In genomic region chr2:181584411-181584942, GRCm38 (mm10) we compare ENCODE assay signal across 8 mouse cellular contexts. TPM values are rescaled to one million over a fixed set of nuclear protein-coding genes. Genes with fewer than 3 reads are reported as not detected.
DNase-seq lines count a peak whose midpoint lies in the region; ATAC-seq and TF ChIP-seq lines count a peak whose summit lies in the region.

Gene Uckl1, minus strand, starts transcription at chr2:181584892.

- no peak within 1 kb of the TSS for H3K27ac ChIP-seq in kidney, embryonic 14.5 days (ENCODE audit: low read depth, low read length)
- no peak within 1 kb of the TSS for H3K27ac ChIP-seq in forebrain, embryonic 12.5 days
- no peak within 1 kb of the TSS for H3K27ac ChIP-seq in limb, embryonic 11.5 days (replicated peaks; ENCODE audit: low read depth, low read length)
- H3K27ac ChIP-seq in neural tube, embryonic 12.5 days = no peak within 1 kb of the TSS

- intact Hi-C loops in heart, postnatal 25 days (cut with DNase I) = loop anchor here (5.0 kb wide), 1 partner anchor 172 kb away; no protein-coding TSS in a partner anchor

- WGBS in kidney, embryonic 14.5 days = 96% methylated on average over 4 of the region's 4 CpGs
- 93% methylated on average over 4 of the region's 4 CpGs for WGBS in forebrain, embryonic 12.5 days
- WGBS in limb, embryonic 11.5 days = 85% methylated on average over 4 of the region's 4 CpGs
- 90% methylated on average over 4 of the region's 4 CpGs for WGBS in neural tube, embryonic 12.5 days

- peaks cover 13% of the 10 kb centered on the region for H3K4me1 ChIP-seq in kidney, embryonic 14.5 days (ENCODE audit: control insufficient read depth, insufficient read depth, low read length)
- H3K4me1 ChIP-seq in G1E (ENCODE audit: insufficient read depth, low read depth, low read length) = peaks cover 56% of the 10 kb centered on the region
- H3K4me1 ChIP-seq in forebrain, embryonic 12.5 days = peaks cover 11% of the 10 kb centered on the region
- peaks cover 3% of the 10 kb centered on the region; the same call in 1 of the 2 replicates for H3K4me1 ChIP-seq in limb, embryonic 11.5 days (ENCODE audit: control insufficient read depth, insufficient read depth, low read length)
- H3K4me1 ChIP-seq in neural tube, embryonic 12.5 days = peaks cover 13% of the 10 kb centered on the region

- no peak for ATAC-seq in kidney, embryonic 14.5 days (ENCODE audit: low FRiP score, low TSS enrichment)
- ATAC-seq in G1E (ENCODE audit: extremely low read depth, insufficient number of reproducible peaks, low FRiP score, poor library complexity, severe bottlenecking) = no peak
- ATAC-seq in forebrain, embryonic 12.5 days (ENCODE audit: low FRiP score) = no peak
- no peak for ATAC-seq in limb, embryonic 11.5 days (ENCODE audit: insufficient number of reproducible peaks, low FRiP score, low TSS enrichment, low read depth)
- ATAC-seq in neural tube, embryonic 12.5 days (ENCODE audit: low FRiP score, low read depth) = no peak

- peaks cover 56% of the 10 kb centered on the region for H3K36me3 ChIP-seq in kidney, embryonic 14.5 days (ENCODE audit: control insufficient read depth, insufficient read depth, low read length)
- peaks cover 80% of the 10 kb centered on the region for H3K36me3 ChIP-seq in G1E (replicated peaks)
- H3K36me3 ChIP-seq in forebrain, embryonic 12.5 days (replicated peaks) = peaks cover 65% of the 10 kb centered on the region
- peaks cover 32% of the 10 kb centered on the region for H3K36me3 ChIP-seq in limb, embryonic 11.5 days (ENCODE audit: control insufficient read depth, insufficient read depth, low read length)
- peaks cover 59% of the 10 kb centered on the region for H3K36me3 ChIP-seq in neural tube, embryonic 12.5 days

- H3K9ac ChIP-seq in kidney, embryonic 14.5 days (ENCODE audit: low read depth, low read length) = no peak within 1 kb of the TSS
- no peak within 1 kb of the TSS for H3K9ac ChIP-seq in forebrain, embryonic 12.5 days
- no peak within 1 kb of the TSS for H3K9ac ChIP-seq in limb, embryonic 11.5 days (ENCODE audit: low read length)
- H3K9ac ChIP-seq in neural tube, embryonic 12.5 days = no peak within 1 kb of the TSS

- TF ChIP-seq CTCF in G1E (IDR thresholded peaks at IDR 0.05; ENCODE audit: low read depth, low read length) = no peak

- H3K4me2 ChIP-seq in kidney, embryonic 14.5 days (replicated peaks; ENCODE audit: low read depth, low read length) = no peak within 1 kb of the TSS
- no peak within 1 kb of the TSS for H3K4me2 ChIP-seq in forebrain, embryonic 12.5 days
- H3K4me2 ChIP-seq in limb, embryonic 11.5 days (ENCODE audit: low read depth, severe bottlenecking) = no peak within 1 kb of the TSS
- no peak within 1 kb of the TSS for H3K4me2 ChIP-seq in neural tube, embryonic 12.5 days (replicated peaks)

- no peaks in the 10 kb centered on the region for H3K9me3 ChIP-seq in kidney, embryonic 14.5 days (ENCODE audit: control insufficient read depth, low read length)
- H3K9me3 ChIP-seq in G1E (replicated peaks) = no peaks in the 10 kb centered on the region
- no peaks in the 10 kb centered on the region for H3K9me3 ChIP-seq in forebrain, embryonic 12.5 days
- no peaks in the 10 kb centered on the region for H3K9me3 ChIP-seq in limb, embryonic 11.5 days (ENCODE audit: control insufficient read depth, low read length)
- no peaks in the 10 kb centered on the region for H3K9me3 ChIP-seq in neural tube, embryonic 12.5 days

- DNase-seq in kidney, adult 18-20 months = no peak
- no peak for DNase-seq in G1E (ENCODE audit: low spot score)
- no peak for DNase-seq in heart, postnatal 25 days (ENCODE audit: low spot score)
- no peak for DNase-seq in limb, embryonic 11.5 days (ENCODE audit: low spot score)
- DNase-seq in embryo, embryonic 11 days = no peak

- no peaks in the 10 kb centered on the region for H3K27me3 ChIP-seq in kidney, embryonic 14.5 days (ENCODE audit: control insufficient read depth, insufficient read depth, low read length)
- H3K27me3 ChIP-seq in G1E (ENCODE audit: insufficient read depth, low read length) = no peaks in the 10 kb centered on the region
- no peaks in the 10 kb centered on the region for H3K27me3 ChIP-seq in forebrain, embryonic 12.5 days
- no peaks in the 10 kb centered on the region for H3K27me3 ChIP-seq in limb, embryonic 11.5 days (ENCODE audit: control insufficient read depth, insufficient read depth, low read length)
- no peaks in the 10 kb centered on the region for H3K27me3 ChIP-seq in neural tube, embryonic 12.5 days (replicated peaks)

- H3K4me3 ChIP-seq in kidney, embryonic 14.5 days (ENCODE audit: low read length) = no peak within 1 kb of the TSS
- H3K4me3 ChIP-seq in G1E (ENCODE audit: low read depth, low read length) = no peak within 1 kb of the TSS
- H3K4me3 ChIP-seq in forebrain, embryonic 12.5 days (replicated peaks) = no peak within 1 kb of the TSS
- no peak within 1 kb of the TSS for H3K4me3 ChIP-seq in limb, embryonic 11.5 days (ENCODE audit: low read depth, low read length)
- H3K4me3 ChIP-seq in neural tube, embryonic 12.5 days = no peak within 1 kb of the TSS

RNA-seq across cellular contexts. Expression of gene Uckl1, which starts in this region (rescaled TPM):
- 45.3 and 49.4 TPM in 2 replicates for polyA plus RNA-seq in kidney, embryonic 14.5 days (2014; fragmentation: Nextera tagmentation; extraction: Ambion mirVana)
- total RNA-seq in G1E (2014; fragmentation: Nextera tagmentation) = 51.3 and 66.0 TPM in 2 replicates
- 54.9 and 63.9 TPM in 2 replicates for total RNA-seq in G1E (2017)
- 46.9 and 63.2 TPM in 2 replicates for polyA plus RNA-seq in G1E (2012)
- polyA plus RNA-seq in forebrain, embryonic 12.5 days (2016; fragmentation: Nextera tagmentation; extraction: Ambion mirVana) = 50.7 and 50.8 TPM in 2 replicates
- total RNA-seq in heart, postnatal 25 days (2021) = 10 to 100 TPM; 39.0 to 46.7 TPM
- 34.4 and 39.7 TPM in 2 replicates for polyA plus RNA-seq in limb, embryonic 11.5 days (2014; fragmentation: Nextera tagmentation; extraction: Ambion mirVana)
- polyA plus RNA-seq in neural tube, embryonic 12.5 days (2016; fragmentation: Nextera tagmentation; extraction: Ambion mirVana) = 59.9 and 65.9 TPM in 2 replicates
